Mouse (Mus musculus) heart, postnatal 0 days (tissue): ENCODE measurements at regions not wholly inside any gene's neighbourhood (a gene's known extent, or its start where the extent isn't known, plus 50 kb on each side); places are given as distances from the start of the nearest gene placed in this dataset.

Experiments
- CTCF ChIP-seq: IDR thresholded peaks from 2 replicates; pipeline ENCODE4 v1.5.1; 2016; ENCODE audit warnings: antibody characterized with exemption, control low read depth, low read depth
- EP300 ChIP-seq: IDR thresholded peaks from 2 replicates; pipeline ENCODE4 v1.6.1; 2016; ENCODE audit warnings: antibody characterized with exemption, low read depth

GRCm38 (mm10) chr12:98058977-98059376 is 200.3 kb downstream of the Galc start:
- no peak for TF ChIP-seq CTCF
- TF ChIP-seq EP300 = no peak
